Mouse (Mus musculus): ENCODE measurements around the gene Fpgs.

The Fpgs gene

DNA sequence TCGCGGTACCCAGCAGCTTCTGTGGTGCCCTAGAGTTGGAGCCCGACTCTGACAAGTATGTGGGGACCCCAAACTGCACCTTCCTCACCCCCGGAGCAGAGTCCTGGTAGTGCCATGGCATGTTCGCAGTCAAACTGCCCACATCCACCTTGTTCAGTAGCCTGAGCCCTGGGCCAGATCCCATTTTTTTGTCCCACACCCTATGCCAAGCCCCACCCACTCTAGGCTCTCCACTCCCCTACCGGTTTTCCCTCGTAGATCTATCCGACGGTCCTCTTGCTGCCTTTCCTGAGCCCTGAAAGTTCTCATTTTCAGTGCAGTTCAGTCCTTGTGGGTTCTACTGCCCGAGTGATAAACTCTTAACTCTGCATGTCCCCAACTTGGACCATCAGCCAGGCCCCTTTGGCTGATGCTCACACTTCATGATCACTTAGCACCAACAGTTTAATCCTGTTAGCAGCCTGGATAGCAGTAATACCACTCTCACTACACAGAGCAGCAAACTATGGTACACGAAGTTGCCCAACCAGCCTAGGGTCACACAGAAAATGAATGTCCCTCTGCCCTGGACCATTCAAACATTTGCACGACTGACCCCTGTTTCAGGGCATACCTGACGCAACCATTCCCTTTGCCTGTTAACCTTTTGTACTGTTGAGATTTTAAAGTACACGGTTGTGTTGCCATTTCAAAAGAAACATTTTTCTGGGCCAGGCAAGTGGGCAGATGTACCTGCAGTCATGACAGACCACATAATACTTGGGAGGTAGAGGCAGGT is 2.8 kb downstream of the Fpgs start:
- in situ Hi-C loops (cut with MboI, MseI): loop anchor here (5.0 kb wide), 1 partner anchor 71 kb away; no protein-coding TSS in a partner anchor

DNA sequence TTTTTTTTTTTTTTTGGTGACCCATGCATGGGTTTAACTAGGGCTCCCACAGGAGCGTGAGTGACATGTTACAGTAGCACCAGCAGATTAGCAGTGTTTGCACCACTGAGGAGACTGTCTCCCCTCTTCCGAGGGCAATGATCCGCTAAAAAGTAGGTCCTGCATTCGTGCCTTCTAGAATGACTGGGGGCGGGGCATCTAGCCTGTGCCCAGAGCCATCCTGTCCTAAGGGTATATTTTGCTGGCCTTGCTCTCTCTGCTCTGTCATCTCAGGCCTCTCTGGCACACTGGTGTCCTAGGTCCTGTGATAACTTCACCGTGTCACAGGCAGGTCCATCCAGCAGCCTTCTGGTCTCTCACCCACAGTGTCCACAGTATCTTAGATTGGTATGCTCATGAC is 4.3 kb downstream of the Fpgs start:
- in situ Hi-C loops (cut with MboI, MseI): loop anchor here (5.0 kb wide), 1 partner anchor 73 kb away; no protein-coding TSS in a partner anchor

DNA sequence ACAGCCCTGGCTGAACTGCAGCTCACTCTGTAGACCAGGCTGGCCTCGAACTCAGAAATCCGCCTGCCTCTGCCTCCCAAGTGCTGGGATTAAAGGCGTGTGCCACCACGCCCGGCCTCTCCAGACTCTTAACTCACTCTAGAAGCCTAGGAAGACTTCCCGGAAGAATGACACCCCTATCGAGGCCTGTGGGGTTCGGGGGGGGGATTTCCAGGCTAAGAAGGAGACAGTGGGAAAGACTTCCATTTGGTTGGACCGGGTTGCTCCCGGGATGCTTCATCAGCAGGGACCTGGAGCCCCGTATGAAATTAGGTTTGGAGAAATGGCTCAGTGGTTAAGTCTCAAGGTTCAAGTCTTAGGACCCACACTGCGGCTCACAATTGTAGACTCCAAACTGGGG is 9.3 kb downstream of the Fpgs start:
- in situ Hi-C loops (cut with MboI, MseI): no loop called here

- in situ Hi-C loops (cut with MboI, MseI): no loop called here
These were observed 10.0 kb downstream of the Fpgs start for GRCm38 (mm10) chr2:32693823-32694411.

DNA sequence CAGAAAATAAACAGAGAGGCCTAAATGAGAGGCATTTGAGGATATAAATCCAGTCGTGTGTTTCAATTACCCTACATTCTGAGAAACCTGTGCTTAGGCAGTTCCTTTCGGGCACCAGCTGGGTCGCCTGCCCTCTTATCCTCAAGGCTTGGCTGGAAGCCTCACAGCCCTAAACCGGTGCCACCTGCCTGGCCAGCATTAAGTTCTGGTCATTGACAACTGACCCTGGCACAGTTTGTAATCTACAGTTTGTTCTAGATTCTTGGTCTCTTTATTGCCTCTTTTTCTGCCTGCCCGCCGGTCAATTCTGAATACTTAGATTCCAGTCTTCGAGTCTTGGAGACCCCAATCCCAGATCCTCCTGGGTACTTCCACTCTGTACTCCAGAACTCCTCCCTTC is 10.7 kb downstream of the Fpgs start:
- in situ Hi-C loops (cut with MboI, MseI): no loop called here

DNA sequence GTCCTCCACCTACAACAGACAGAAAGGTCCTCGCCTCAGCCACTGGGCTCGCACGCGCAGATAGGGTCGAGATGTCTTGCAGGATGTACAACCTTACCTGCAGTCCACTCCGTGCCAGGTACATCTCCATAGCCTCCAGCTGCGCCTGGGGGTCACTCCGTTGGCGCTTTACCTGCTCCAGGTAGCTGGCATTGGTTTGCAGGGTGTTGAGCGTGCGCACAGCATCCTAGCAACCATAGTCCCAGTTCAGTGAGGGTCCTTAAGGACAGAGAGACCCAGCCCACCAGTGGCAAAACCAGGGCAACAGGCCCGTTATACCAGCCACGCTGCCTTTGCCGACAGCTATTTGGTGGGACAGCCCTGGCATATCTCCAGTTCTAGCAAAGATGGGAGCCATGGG is 11.4 kb downstream of the Fpgs start:
- in situ Hi-C loops (cut with MboI, MseI): no loop called here

DNA sequence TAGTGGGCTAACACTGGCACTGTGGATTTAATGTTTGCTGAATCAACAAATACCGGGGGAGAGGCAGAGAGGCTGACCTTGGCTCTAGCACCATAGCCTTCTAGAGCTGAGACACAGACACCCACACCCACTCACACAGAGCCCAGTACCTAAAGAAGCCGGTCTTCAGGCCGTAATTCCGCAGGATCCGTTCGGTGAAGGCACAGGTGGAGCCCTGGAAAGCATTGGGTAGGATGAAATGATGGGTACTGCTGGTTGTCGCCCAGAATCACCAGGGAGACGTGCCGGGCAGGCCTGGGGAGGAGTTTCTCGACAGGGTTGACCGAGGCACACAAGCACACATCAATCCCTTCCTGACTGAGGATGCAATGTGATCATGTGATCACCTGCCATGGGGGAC is 12.9 kb downstream of the Fpgs start:
- in situ Hi-C loops (cut with MboI, MseI): no loop called here

- in situ Hi-C loops (cut with MboI, MseI): no loop called here
These were observed 14.5 kb downstream of the Fpgs start for GRCm38 (mm10) chr2:32689420-32689819.

- in situ Hi-C loops (cut with MboI, MseI): no loop called here
These were observed 16.4 kb downstream of the Fpgs start for GRCm38 (mm10) chr2:32687562-32687961.

DNA sequence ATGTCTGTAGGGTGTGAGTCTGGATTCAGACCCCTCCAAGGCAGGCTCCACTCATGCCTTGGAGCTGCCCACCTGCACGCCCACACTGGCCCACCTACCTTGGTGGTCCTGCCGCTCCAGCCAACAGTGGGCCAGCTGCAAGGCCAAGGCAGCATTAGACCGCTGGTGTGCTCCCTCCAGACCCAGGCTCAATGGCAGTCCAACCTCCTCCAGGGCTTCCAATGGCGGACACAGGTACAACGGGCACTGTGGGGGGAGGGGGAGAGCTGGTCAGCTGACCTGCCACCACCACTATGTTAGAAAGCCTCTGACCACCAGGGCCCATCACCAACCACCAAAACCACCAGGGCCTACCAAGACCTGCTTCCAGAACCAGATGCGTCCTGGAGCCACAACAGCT is 17.3 kb downstream of the Fpgs start:
- in situ Hi-C loops (cut with MboI, MseI): no loop called here

GRCm38 (mm10) chr2:32685807-32686206 is 18.1 kb downstream of the Fpgs start:
- in situ Hi-C loops (cut with MboI, MseI): no loop called here

DNA sequence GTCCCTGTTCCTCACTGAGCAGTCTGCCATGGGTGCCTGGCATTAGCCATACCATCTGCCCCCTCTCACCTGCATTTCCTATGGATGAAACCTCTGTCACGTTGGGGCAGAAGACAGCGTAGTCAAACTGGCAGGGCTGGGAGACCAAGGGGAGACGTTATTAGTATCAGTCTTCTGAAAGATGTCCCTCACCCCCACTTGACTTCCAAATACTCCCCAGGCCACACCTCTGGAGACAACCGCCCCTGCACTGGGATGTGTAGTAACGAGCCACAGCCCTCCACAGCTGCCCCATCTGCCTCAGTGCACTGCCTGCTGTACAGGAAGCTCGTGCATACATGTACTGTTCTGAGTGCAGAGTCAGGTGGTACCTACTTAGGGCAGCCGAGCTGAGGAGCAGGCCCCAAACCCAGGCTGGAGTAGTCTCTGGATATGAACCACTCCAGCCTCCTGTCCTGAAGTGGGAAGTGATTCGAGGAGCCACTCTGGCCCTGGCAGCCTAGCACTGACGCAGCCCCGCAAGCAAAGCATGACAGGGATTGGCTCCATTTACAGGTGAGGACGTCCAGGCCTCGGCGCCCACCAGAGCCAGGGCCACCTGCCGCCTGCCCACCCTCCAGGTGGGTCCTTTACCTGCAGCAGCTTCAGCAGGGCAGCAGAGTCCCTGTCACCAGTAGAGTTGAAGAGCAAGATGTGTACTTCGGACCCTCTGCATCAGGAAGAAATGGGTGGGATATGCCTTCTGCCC is 19.1 kb downstream of the Fpgs start:
- in situ Hi-C loops (cut with MboI, MseI): no loop called here

- in situ Hi-C loops (cut with MboI, MseI): no loop called here
These were observed 20.2 kb downstream of the Fpgs start for GRCm38 (mm10) chr2:32683701-32684100.

- in situ Hi-C loops (cut with MboI, MseI): no loop called here
These were observed 21.1 kb downstream of the Fpgs start for GRCm38 (mm10) chr2:32682721-32683417.

GRCm38 (mm10) chr2:32681754-32682153 is 22.2 kb downstream of the Fpgs start:
- in situ Hi-C loops (cut with MboI, MseI): no loop called here

GRCm38 (mm10) chr2:32680961-32681650 is 22.8 kb downstream of the Fpgs start:
- in situ Hi-C loops (cut with MboI, MseI): no loop called here

DNA sequence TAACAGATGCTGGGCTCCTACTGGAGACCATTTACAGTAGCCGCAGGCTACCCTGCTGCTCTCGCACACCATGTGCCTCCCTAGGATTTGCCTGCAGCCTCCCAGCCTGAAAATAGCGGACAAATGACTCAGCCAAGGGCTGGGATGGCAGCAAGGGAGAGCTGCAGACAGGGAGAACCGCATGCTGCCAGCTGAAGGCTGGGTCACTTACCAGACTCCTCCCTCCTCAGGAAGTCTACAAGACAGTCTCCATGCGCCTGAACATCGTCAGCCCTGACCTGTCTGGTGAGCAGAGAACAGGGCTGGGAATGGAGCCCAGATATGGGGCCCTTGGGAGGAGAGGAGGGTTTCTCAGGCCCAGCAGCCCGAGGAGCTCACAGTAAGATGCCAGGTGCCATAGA is 23.9 kb downstream of the Fpgs start:
- in situ Hi-C loops (cut with MboI, MseI): no loop called here

GRCm38 (mm10) chr2:32677683-32678082 is 26.3 kb downstream of the Fpgs start:
- in situ Hi-C loops (cut with MboI, MseI): no loop called here

GRCm38 (mm10) chr2:32676821-32677220 is 27.1 kb downstream of the Fpgs start:
- in situ Hi-C loops (cut with MboI, MseI): no loop called here

DNA sequence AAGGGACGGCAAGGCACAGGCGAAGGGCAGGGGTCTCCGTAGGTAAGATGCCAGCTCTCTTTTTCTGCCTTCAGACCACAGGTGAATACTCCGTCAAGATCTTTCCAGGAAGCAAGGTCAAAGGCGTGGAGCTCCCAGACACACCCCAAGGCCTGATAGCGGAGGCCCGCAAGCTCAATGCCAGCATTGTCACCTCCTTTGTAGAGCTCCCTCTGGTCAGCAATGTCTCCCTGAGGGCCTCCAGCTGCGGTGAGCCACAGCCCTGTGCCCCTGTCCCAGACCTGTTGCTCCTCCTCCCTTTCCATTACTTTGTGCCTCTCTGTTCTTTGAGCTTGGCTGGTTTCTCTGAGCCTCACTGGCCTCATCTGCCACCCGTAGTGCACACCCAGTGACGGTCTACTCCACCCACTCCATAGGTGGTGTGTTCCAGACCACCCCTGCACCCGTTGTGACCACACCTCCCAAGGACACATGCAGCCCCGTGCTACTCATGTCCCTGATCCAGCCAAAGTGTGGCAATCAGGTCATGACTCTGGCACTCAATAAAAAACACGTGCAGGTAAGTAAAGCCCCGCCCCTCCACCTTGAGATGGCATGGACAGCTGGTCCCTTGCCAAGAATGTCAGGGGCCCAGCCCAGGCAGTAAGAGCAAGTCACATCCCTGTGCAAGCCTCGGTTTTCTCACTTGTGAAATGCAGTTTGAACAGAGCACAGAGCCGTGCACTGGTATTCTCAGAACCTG is 30.6 kb downstream of the Fpgs start:
- in situ Hi-C loops (cut with MboI, MseI): loop anchor here (5.0 kb wide), 1 partner anchor 41 kb away; no protein-coding TSS in a partner anchor
